Mouse (Mus musculus) G1E (cell line): ENCODE measurements at regions not wholly inside any gene's neighbourhood (a gene's known extent, or its start where the extent isn't known, plus 50 kb on each side); places are given as distances from the start of the nearest gene placed in this dataset.

Experiments
- CTCF ChIP-seq: IDR thresholded peaks from 2 replicates; pipeline ENCODE4 v1.5.1; 2012; ENCODE audit warnings: low read depth, low read length, inconsistent platforms, mixed read lengths
- TAL1 ChIP-seq: conservative IDR thresholded peaks from 2 replicates; pipeline ENCODE4 v1.6.1; 2012; ENCODE audit warnings: low read depth, low read length, inconsistent platforms, mixed read lengths

DNA sequence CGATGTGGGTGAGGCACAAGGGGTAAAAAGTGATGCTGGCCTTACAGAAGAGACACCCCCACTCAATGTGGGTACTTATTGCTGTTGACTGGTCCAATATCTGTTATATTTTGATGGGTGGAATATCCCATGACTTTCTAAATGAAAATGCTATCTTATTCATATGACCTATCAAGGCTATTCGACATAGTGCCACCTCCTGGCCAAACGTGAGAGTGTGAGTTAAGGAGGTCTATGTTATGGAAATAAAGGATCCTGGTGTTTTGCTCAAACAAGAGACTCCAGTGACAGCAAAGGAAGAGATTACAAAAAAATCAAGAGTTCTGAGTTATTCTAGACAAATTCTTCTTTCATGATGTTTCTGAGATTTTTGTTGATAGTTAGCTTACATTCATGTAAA lies 90.0 kb upstream of the Grip1 start:
- TF ChIP-seq CTCF (no peak), TAL1 (no peak)
